Mouse (Mus musculus) neural tube, embryonic 11.5 days (tissue): Measurements from ENCODE around the gene Tmem213. TPM values are rescaled to one million over a fixed set of nuclear protein-coding genes. Genes with fewer than 3 reads are reported as not detected.

Experiments used
- ATAC-seq: fragments of 200-750 bp; cut with Nextera tagmentation; 2 replicates; pipeline ENCODE4 v1.8.0; 2017; ENCODE audit warnings: moderate number of reproducible peaks, mild to moderate bottlenecking, moderate TSS enrichment, moderate library complexity; ENCODE audit not compliant: insufficient read depth, low FRiP score, low TSS enrichment
- DNase-seq: peaks from one replicate; pipeline ENCODE4 v3.0.0-alpha.2; 2015; ENCODE audit warnings: low spot score
- H3K27ac ChIP-seq: fragments of 300-500 bp; sonication (generic); 2 replicates; pipeline ENCODE4 v1.5.1; 2014; ENCODE audit warnings: low read depth, mild to moderate bottlenecking, low read length
- H3K27me3 ChIP-seq: fragments of 300-500 bp; sonication (generic); 2 replicates; pipeline ENCODE4 v1.6.1; 2014; ENCODE audit warnings: mild to moderate bottlenecking, low read length, mixed read lengths; ENCODE audit not compliant: control insufficient read depth, insufficient read depth
- H3K36me3 ChIP-seq: fragments of 300-500 bp; sonication (generic); 2 replicates; pipeline ENCODE4 v1.6.1; 2014; ENCODE audit warnings: mild to moderate bottlenecking, low read length, moderate library complexity, mixed read lengths; ENCODE audit not compliant: control insufficient read depth, insufficient read depth
- H3K4me1 ChIP-seq: fragments of 300-500 bp; sonication (generic); 2 replicates; pipeline ENCODE4 v1.6.1; 2014; ENCODE audit warnings: low read length, mixed read lengths; ENCODE audit not compliant: control insufficient read depth, insufficient read depth
- H3K4me2 ChIP-seq: fragments of 300-500 bp; sonication (generic); 2 replicates; pipeline ENCODE4 v1.6.1; 2014; ENCODE audit warnings: low read depth, mild to moderate bottlenecking, moderate library complexity
- H3K4me3 ChIP-seq: fragments of 300-500 bp; sonication (generic); 2 replicates; pipeline ENCODE4 v1.5.1; 2014; ENCODE audit warnings: low read depth, low read length
- H3K9ac ChIP-seq: fragments of 300-500 bp; sonication (generic); 2 replicates; pipeline ENCODE4 v1.6.1; 2014; ENCODE audit warnings: mild to moderate bottlenecking, low read length
- H3K9me3 ChIP-seq: fragments of 300-500 bp; sonication (generic); 2 replicates; pipeline ENCODE4 v1.6.1; 2016; ENCODE audit warnings: low read length; ENCODE audit not compliant: control insufficient read depth
- WGBS: fragments of 180-500 bp; shearing (Covaris S2); extraction: QIAGEN DNeasy Blood & Tissue Kit; methylation state at CpG from one replicate; pipeline ENCODE4 v1.1.7; 2014; 5-methylcytosine and 5-hydroxymethylcytosine counted together
- polyA plus RNA-seq: library from polyadenylated mRNA; unstranded; fragments of >200 nt; fragmentation: Nextera tagmentation; extraction: Ambion mirVana; gene quantifications from 2 replicates; pipeline ENCODE4 v1.2.1, GENCODE M21; 2014

Tmem213 gene
- polyA plus RNA-seq, 1 experiment from 2014 or later, result not detected

GRCm38 (mm10) chr6:38157925-38158324 is 48.9 kb downstream of the Tmem213 start:
- Histone ChIP-seq H3K4me2 (no peak overlapping the region), H3K36me3 (peaks cover 3% of the 10 kb centered on the region; the same call in 1 of the 2 replicates), H3K9me3 (no peaks in the 10 kb centered on the region), H3K4me3 (no peak overlapping the region), H3K27ac (no peak overlapping the region), H3K27me3 (no peaks in the 10 kb centered on the region), H3K9ac (no peak overlapping the region; the same call in 1 of the 2 replicates), H3K4me1 (peaks cover 18% of the 10 kb centered on the region)
- DNase-seq, result no peak
- no peak for ATAC-seq
- WGBS, result 62% methylated on average over 16 of the region's 16 CpGs

DNA sequence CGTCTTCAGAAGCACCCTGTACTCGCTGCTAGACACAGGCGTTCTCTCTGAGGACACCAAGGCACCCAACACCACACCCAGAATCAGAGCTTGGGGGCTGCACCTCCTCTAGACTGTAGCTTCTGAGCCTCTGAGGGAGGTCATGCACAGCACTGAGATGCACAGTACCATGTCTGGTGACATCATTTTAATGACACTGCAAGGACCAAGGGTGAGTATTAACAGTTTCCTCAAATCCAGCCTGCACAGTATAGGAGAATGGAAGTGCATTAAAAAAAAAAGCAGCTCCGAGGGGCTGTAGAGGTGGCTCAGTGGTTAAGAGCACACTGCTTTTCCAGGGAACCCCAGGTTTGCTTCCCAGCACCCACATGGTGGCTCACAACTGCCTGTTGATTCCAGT is 50.5 kb downstream of the Tmem213 start:
- Histone ChIP-seq H3K4me2 (no peak overlapping the region), H3K27me3 (no peaks in the 10 kb centered on the region), H3K4me3 (no peak overlapping the region), H3K4me1 (peaks cover 29% of the 10 kb centered on the region), H3K27ac (no peak overlapping the region), H3K36me3 (peaks cover 3% of the 10 kb centered on the region; the same call in 1 of the 2 replicates), H3K9me3 (no peaks in the 10 kb centered on the region), H3K9ac (no peak overlapping the region)
- DNase-seq (no peak), ATAC-seq (no peak)
- 76% methylated on average over 4 of the region's 4 CpGs for WGBS

GRCm38 (mm10) chr6:38160102-38160501 is 51.0 kb downstream of the Tmem213 start:
- Histone ChIP-seq H3K4me2 (no peak overlapping the region), H3K36me3 (no peaks in the 10 kb centered on the region; the same call in 1 of the 2 replicates), H3K27me3 (no peaks in the 10 kb centered on the region), H3K27ac (no peak overlapping the region), H3K9me3 (no peaks in the 10 kb centered on the region), H3K4me1 (peaks cover 34% of the 10 kb centered on the region), H3K9ac (no peak overlapping the region), H3K4me3 (no peak overlapping the region)
- 25% methylated on average over 3 of the region's 3 CpGs for WGBS
- 0 out of 2 replicates have a peak, but pooled peaks have one; percentile 22 for ATAC-seq
- DNase-seq, result peak; percentile 80

- Histone ChIP-seq H3K9ac (no peak overlapping the region), H3K27me3 (no peaks in the 10 kb centered on the region), H3K27ac (peak overlapping the region; percentile 49; the same call in 1 of the 2 replicates), H3K9me3 (no peaks in the 10 kb centered on the region), H3K36me3 (no peaks in the 10 kb centered on the region; the same call in 1 of the 2 replicates), H3K4me3 (no peak overlapping the region), H3K4me1 (peaks cover 36% of the 10 kb centered on the region), H3K4me2 (no peak overlapping the region)
- no peak for DNase-seq
- no peak for ATAC-seq
- WGBS, result 83% methylated on average over 2 of the region's 2 CpGs
Measured at GRCm38 (mm10) chr6:38160556-38160955, 51.5 kb downstream of the Tmem213 start.

DNA sequence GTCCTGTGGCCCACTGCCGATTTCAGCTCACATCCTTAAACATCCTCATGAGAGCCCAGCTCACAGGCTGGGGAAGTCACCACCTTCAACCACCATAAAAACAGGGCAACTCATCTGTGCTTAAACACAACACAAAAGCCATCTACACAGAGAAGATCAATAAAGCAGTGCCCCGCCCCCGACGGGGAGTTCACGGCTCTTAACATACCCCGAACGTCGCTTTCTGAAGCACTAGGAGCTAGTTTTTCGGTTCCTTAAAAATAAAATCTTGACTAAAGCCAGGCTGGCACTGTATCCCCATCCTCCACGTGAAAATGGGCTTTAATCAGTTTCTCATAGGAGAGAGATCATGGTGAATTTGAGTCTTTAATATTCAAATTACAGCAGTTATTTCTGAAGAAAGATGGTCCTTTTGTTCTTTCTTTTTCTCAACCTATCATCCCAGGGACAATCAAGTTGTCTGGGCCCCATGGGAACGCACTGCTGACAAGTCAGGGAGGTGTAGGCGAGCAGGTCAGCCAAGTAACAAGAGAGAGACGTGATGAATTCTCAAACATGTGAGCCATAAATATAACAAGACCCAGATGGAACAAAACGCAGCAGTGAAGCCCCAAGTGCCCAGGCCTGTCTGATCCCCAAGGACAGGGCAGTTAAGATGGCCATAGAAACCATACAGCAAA is 53.9 kb downstream of the Tmem213 start:
- peak overlapping the region; percentile 69 for H3K27ac ChIP-seq
- no peaks in the 10 kb centered on the region for H3K9me3 ChIP-seq
- H3K9ac ChIP-seq, result no peak overlapping the region
- no peak overlapping the region for H3K4me2 ChIP-seq
- peaks cover 40% of the 10 kb centered on the region for H3K4me1 ChIP-seq
- ATAC-seq (peak; percentile 36), DNase-seq (peak; percentile 51)
- peaks cover 3% of the 10 kb centered on the region; the same call in 1 of the 2 replicates for H3K36me3 ChIP-seq
- no peak overlapping the region for H3K4me3 ChIP-seq
- H3K27me3 ChIP-seq, result no peaks in the 10 kb centered on the region
- 22% methylated on average over 14 of the region's 14 CpGs for WGBS

DNA sequence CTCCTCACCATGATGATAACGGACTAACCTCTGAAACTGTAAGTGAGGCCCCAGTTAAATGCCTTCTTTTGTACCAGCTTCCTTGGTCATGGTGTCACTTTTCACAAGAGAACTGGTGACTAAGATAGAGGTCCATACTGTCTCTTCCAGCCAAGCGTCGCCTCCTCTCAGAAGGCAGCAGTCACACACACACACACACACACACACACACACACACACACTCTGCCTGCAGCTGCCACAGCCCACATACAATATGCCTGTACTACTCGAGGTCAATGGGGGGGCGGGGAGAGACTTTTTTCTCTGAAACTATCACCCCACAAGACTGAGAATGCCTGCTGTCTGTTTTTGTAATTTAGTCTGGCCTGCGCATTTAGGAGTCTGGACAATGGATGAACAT is 55.6 kb downstream of the Tmem213 start:
- peaks cover 3% of the 10 kb centered on the region; the same call in 1 of the 2 replicates for H3K36me3 ChIP-seq
- ATAC-seq, result no peak
- H3K9ac ChIP-seq, result no peak overlapping the region
- DNase-seq, result no peak
- H3K9me3 ChIP-seq, result no peaks in the 10 kb centered on the region
- 76% methylated on average over 6 of the region's 6 CpGs for WGBS
- H3K4me1 ChIP-seq, result peaks cover 37% of the 10 kb centered on the region
- no peak overlapping the region for H3K4me2 ChIP-seq
- H3K4me3 ChIP-seq, result no peak overlapping the region
- H3K27me3 ChIP-seq, result no peaks in the 10 kb centered on the region
- H3K27ac ChIP-seq, result no peak overlapping the region

GRCm38 (mm10) chr6:38165385-38165784 is 56.3 kb downstream of the Tmem213 start:
- Histone ChIP-seq H3K36me3 (peaks cover 6% of the 10 kb centered on the region), H3K9me3 (no peaks in the 10 kb centered on the region), H3K27ac (peak overlapping the region; percentile 63), H3K9ac (no peak overlapping the region), H3K4me1 (peaks cover 36% of the 10 kb centered on the region), H3K4me3 (no peak overlapping the region), H3K4me2 (no peak overlapping the region; the same call in 1 of the 2 replicates), H3K27me3 (no peaks in the 10 kb centered on the region)
- no peak for DNase-seq
- WGBS, result 52% methylated on average over 6 of the region's 6 CpGs
- no peak for ATAC-seq
